Mouse (Mus musculus) gastrocnemius, postnatal 25 days (tissue): ENCODE measurements around the gene Oas3. TPM values are rescaled to one million over a fixed set of nuclear protein-coding genes. Genes with fewer than 3 reads are reported as not detected.
"Not testable (repeated sequence)": the region's sequence is repeated elsewhere in the genome, so short reads cannot be mapped to it uniquely, and the experiment has no call there.

Source experiments
- DNase-seq: peaks from one replicate; pipeline ENCODE4 v3.0.0; 2022
- long read RNA-seq, 2 experiments: library from polyadenylated mRNA; stranded (forward); transcript quantifications; one replicate each; pipeline ENCODE4 v2.0.0; 2021
- total RNA-seq, 2 experiments: library from RNA; stranded (reverse); gene quantifications; 1 replicate in 1 of 2; 2 replicates in 1 of 2; pipeline ENCODE4 v1.2.3; 2021

The Oas3 gene
- not detected for total RNA-seq
- long read RNA-seq, experiment 1, result 0 reads
- long read RNA-seq, experiment 2, result 0 reads

- DNase-seq, result no peak
Measured at GRCm38 (mm10) chr5:120777478-120777877, at the start of gene Oas3. TSS of gene Oas3 (minus strand) at chr5:120777661.

GRCm38 (mm10) chr5:120818999-120819398, 41.5 kb upstream of the Oas3 start:
- DNase-seq, result no peak

GRCm38 (mm10) chr5:120815949-120816348, 38.5 kb upstream of the Oas3 start:
- no peak for DNase-seq

- no peak for DNase-seq
Measured at GRCm38 (mm10) chr5:120813023-120813422, 35.6 kb upstream of the Oas3 start.

- DNase-seq, result peak; percentile 81
Measured at GRCm38 (mm10) chr5:120811951-120812819, 34.7 kb upstream of the Oas3 start, which contains the start of gene Oas1c. TSS of gene Oas1c (minus strand) at chr5:120812514.

- no peak for DNase-seq
Measured at GRCm38 (mm10) chr5:120809171-120809570, 31.7 kb upstream of the Oas3 start.

- DNase-seq, result no peak
Measured at GRCm38 (mm10) chr5:120806458-120806857, 29.0 kb upstream of the Oas3 start.

GRCm38 (mm10) chr5:120803596-120803995, 26.1 kb upstream of the Oas3 start:
- no peak for DNase-seq

- not testable (repeated sequence) for DNase-seq
Measured at GRCm38 (mm10) chr5:120798943-120799342, 21.5 kb upstream of the Oas3 start.

GRCm38 (mm10) chr5:120798147-120798546, 20.7 kb upstream of the Oas3 start:
- not testable (repeated sequence) for DNase-seq

- DNase-seq, result not testable (repeated sequence)
Measured at GRCm38 (mm10) chr5:120795480-120796034, 18.1 kb upstream of the Oas3 start, which contains the start of gene Oas1e. TSS of gene Oas1e (minus strand) at chr5:120795530.

- no peak for DNase-seq
Measured at GRCm38 (mm10) chr5:120793043-120793442, 15.6 kb upstream of the Oas3 start.

- no peak for DNase-seq
Measured at GRCm38 (mm10) chr5:120787042-120787441, 9.6 kb upstream of the Oas3 start.

GRCm38 (mm10) chr5:120782446-120782845, 5.0 kb upstream of the Oas3 start:
- DNase-seq, result no peak

GRCm38 (mm10) chr5:120781646-120782045, 4.2 kb upstream of the Oas3 start:
- DNase-seq, result no peak

GRCm38 (mm10) chr5:120779922-120780321, 2.5 kb upstream of the Oas3 start:
- no peak for DNase-seq

GRCm38 (mm10) chr5:120778941-120779340, 1.5 kb upstream of the Oas3 start:
- no peak for DNase-seq

GRCm38 (mm10) chr5:120776801-120777200, 660 bp downstream of the Oas3 start:
- DNase-seq, result no peak

- DNase-seq, result peak; percentile 19
Measured at GRCm38 (mm10) chr5:120775287-120775985, 2.0 kb downstream of the Oas3 start.

- DNase-seq, result no peak
Measured at GRCm38 (mm10) chr5:120769396-120769795, 8.1 kb downstream of the Oas3 start.

- DNase-seq, result no peak
Measured at GRCm38 (mm10) chr5:120765010-120765409, 12.5 kb downstream of the Oas3 start.

- peak; percentile 24 for DNase-seq
Measured at GRCm38 (mm10) chr5:120761901-120762300, 15.6 kb downstream of the Oas3 start.

- DNase-seq, result no peak
Measured at GRCm38 (mm10) chr5:120754215-120754614, 23.2 kb downstream of the Oas3 start.
